16 mouse cellular contexts compared by ENCODE assay signal in genomic region chr3:129201681-129202255, GRCm38 (mm10). TPM values are rescaled to one million over a fixed set of nuclear protein-coding genes. Genes with fewer than 3 reads are reported as not detected.
A peak's percentile ranks its signal among the peaks of the same experiment; 100 is the strongest.
DNase-seq lines count a peak whose midpoint lies in the region; ATAC-seq and TF ChIP-seq lines count a peak whose summit lies in the region.
"Had no signal": no experiment of that assay in that cellular context is flagged by ENCODE, and none has a peak within 500 bp of the region (broad histone marks: within the 10 kb centered on the region; RNA-seq: fewer than 3 reads in every experiment).

No protein-coding gene starts in this region.

- WGBS in forebrain, postnatal 0 days, result 3% methylated on average over 11 of the region's 11 CpGs
- 3% methylated on average over 11 of the region's 11 CpGs for WGBS in forebrain, embryonic 12.5 days
- 4% methylated on average over 11 of the region's 11 CpGs for WGBS in embryonic facial prominence, embryonic 12.5 days
- WGBS in limb, embryonic 14.5 days, result 6% methylated on average over 11 of the region's 11 CpGs

- peaks cover 91% of the 10 kb centered on the region for H3K27me3 ChIP-seq in forebrain, postnatal 0 days (ENCODE audit: insufficient read depth, low read length)
- peaks cover 90% of the 10 kb centered on the region for H3K27me3 ChIP-seq in forebrain, embryonic 12.5 days
- H3K27me3 ChIP-seq in C2C12 (ENCODE audit: control insufficient read depth, insufficient read depth, insufficient read length), result no peaks in the 10 kb centered on the region
- H3K27me3 ChIP-seq in embryonic facial prominence, embryonic 12.5 days, result peaks cover 69% of the 10 kb centered on the region
- H3K27me3 ChIP-seq in limb, embryonic 14.5 days (ENCODE audit: control insufficient read depth, insufficient read depth, low read length), result peaks cover 94% of the 10 kb centered on the region

- H3K4me3 ChIP-seq in forebrain, postnatal 0 days (ENCODE audit: low read depth, low read length), result no peak overlapping the region
- no peak overlapping the region for H3K4me3 ChIP-seq in forebrain, embryonic 12.5 days (replicated peaks)
- peak overlapping the region; percentile 47 for H3K4me3 ChIP-seq in C2C12 (ENCODE audit: insufficient read depth, poor library complexity, severe bottlenecking)
- peak overlapping the region; percentile 21 for H3K4me3 ChIP-seq in embryonic facial prominence, embryonic 12.5 days
- peak overlapping the region; percentile 11 for H3K4me3 ChIP-seq in limb, embryonic 14.5 days (replicated peaks; ENCODE audit: low read length)

- no peak overlapping the region for H3K9ac ChIP-seq in forebrain, postnatal 0 days
- H3K9ac ChIP-seq in forebrain, embryonic 12.5 days, result no peak overlapping the region
- no peak overlapping the region for H3K9ac ChIP-seq in embryonic facial prominence, embryonic 12.5 days
- no peak overlapping the region for H3K9ac ChIP-seq in limb, embryonic 14.5 days (ENCODE audit: low read depth, low read length, severe bottlenecking)

- no peak overlapping the region for H3K27ac ChIP-seq in forebrain, postnatal 0 days (ENCODE audit: low read depth, low read length)
- no peak overlapping the region for H3K27ac ChIP-seq in forebrain, embryonic 12.5 days
- H3K27ac ChIP-seq in embryonic facial prominence, embryonic 12.5 days, result no peak overlapping the region
- H3K27ac ChIP-seq in limb, embryonic 14.5 days (replicated peaks; ENCODE audit: low read depth, low read length), result no peak overlapping the region

- peaks cover 11% of the 10 kb centered on the region; the same call in 1 of the 2 replicates for H3K4me1 ChIP-seq in forebrain, postnatal 0 days (ENCODE audit: insufficient read depth)
- H3K4me1 ChIP-seq in forebrain, embryonic 12.5 days, result peaks cover 37% of the 10 kb centered on the region
- peaks cover 12% of the 10 kb centered on the region; the same call in 1 of the 2 replicates for H3K4me1 ChIP-seq in embryonic facial prominence, embryonic 12.5 days
- H3K4me1 ChIP-seq in limb, embryonic 14.5 days (ENCODE audit: control insufficient read depth, insufficient read depth, low read length), result peaks cover 11% of the 10 kb centered on the region; the same call in 1 of the 2 replicates

- H3K79me2 ChIP-seq in C2C12 (ENCODE audit: control insufficient read depth, insufficient read depth), result peaks cover 53% of the 10 kb centered on the region

- H3K36me3 ChIP-seq in forebrain, postnatal 0 days (ENCODE audit: insufficient read depth), result no peaks in the 10 kb centered on the region
- H3K36me3 ChIP-seq in forebrain, embryonic 12.5 days (replicated peaks), result no peaks in the 10 kb centered on the region
- no peaks in the 10 kb centered on the region for H3K36me3 ChIP-seq in C2C12 (ENCODE audit: control insufficient read depth, insufficient read depth)
- H3K36me3 ChIP-seq in embryonic facial prominence, embryonic 12.5 days, result no peaks in the 10 kb centered on the region
- H3K36me3 ChIP-seq in limb, embryonic 14.5 days (ENCODE audit: control insufficient read depth, insufficient read depth, low read length), result no peaks in the 10 kb centered on the region
- H3K36me3 ChIP-seq: G1E had no signal

- peak overlapping the region; percentile 28 for H3ac ChIP-seq in C2C12 (ENCODE audit: control insufficient read depth, insufficient read length, low read depth)

- H3K9me3 ChIP-seq in forebrain, postnatal 0 days (ENCODE audit: low read length), result no peaks in the 10 kb centered on the region
- H3K9me3 ChIP-seq in forebrain, embryonic 12.5 days, result no peaks in the 10 kb centered on the region
- H3K9me3 ChIP-seq in embryonic facial prominence, embryonic 12.5 days, result no peaks in the 10 kb centered on the region
- H3K9me3 ChIP-seq in limb, embryonic 14.5 days (ENCODE audit: control insufficient read depth, low read length), result no peaks in the 10 kb centered on the region

- no peak for TF ChIP-seq POLR2A in limb, embryonic 14.5 days (IDR thresholded peaks at IDR 0.05; ENCODE audit: borderline replicate concordance, extremely low read depth, insufficient read depth, insufficient read length)

- ATAC-seq in forebrain, postnatal 0 days, result no peak
- ATAC-seq in forebrain, embryonic 12.5 days (ENCODE audit: low FRiP score), result no peak
- ATAC-seq in embryonic facial prominence, embryonic 12.5 days (ENCODE audit: insufficient number of reproducible peaks, insufficient read depth, low FRiP score, low TSS enrichment), result no peak
- ATAC-seq in limb, embryonic 14.5 days (ENCODE audit: low FRiP score, low read depth), result no peak
- ATAC-seq: activated CD4-positive, CD25-positive, alpha-beta regulatory T cell, adult 4 months had no signal

- TF ChIP-seq CTCF in forebrain, postnatal 0 days (IDR thresholded peaks at IDR 0.05; ENCODE audit: low read depth), result no peak
- TF ChIP-seq CTCF in C2C12 (IDR thresholded peaks at IDR 0.05; ENCODE audit: control insufficient read depth, insufficient read depth, insufficient read length), result no peak

- no peak overlapping the region for H3K4me2 ChIP-seq in forebrain, postnatal 0 days (ENCODE audit: low read depth)
- no peak overlapping the region for H3K4me2 ChIP-seq in forebrain, embryonic 12.5 days
- 0 out of 2 replicates have a peak overlapping the region, but pooled peaks have one; percentile 2 for H3K4me2 ChIP-seq in embryonic facial prominence, embryonic 12.5 days (replicated peaks)
- no peak overlapping the region for H3K4me2 ChIP-seq in limb, embryonic 14.5 days (replicated peaks; ENCODE audit: low read depth, low read length, severe bottlenecking)

- peak; percentile 39 for DNase-seq in forebrain, postnatal 0 days
- no peak for DNase-seq in limb, embryonic 14.5 days (ENCODE audit: low spot score)
- DNase-seq in left cerebral cortex, adult 8-10 months (ENCODE audit: low spot score in 2 of 2), result no peak
- no peak for DNase-seq in lung, postnatal 14 days
- DNase-seq in heart, postnatal 4 days, result no peak
- DNase-seq: cerebellum, adult 9-11 months; gastrocnemius, postnatal 14 days; layer of hippocampus, adult 9-11 months; liver; thymus, postnatal 36 days had no signal

- peaks cover 11% of the 10 kb centered on the region for H3K79me3 ChIP-seq in C2C12 (ENCODE audit: low read depth)

TF ChIP-seq in C2C12, 6 proteins besides CTCF, POLR2A, EP300 and RAD21:
- TF ChIP-seq MYOG (IDR thresholded peaks at IDR 0.05; ENCODE audit: control insufficient read depth, extremely low read depth, insufficient read length) (no peak), FOSL1 (IDR thresholded peaks at IDR 0.05; ENCODE audit: insufficient read depth, low read length, poor library complexity, severe bottlenecking) (no peak), MYOD1 (IDR thresholded peaks at IDR 0.05; ENCODE audit: control insufficient read depth, insufficient read length, low read depth) (no peak), CEBPB (IDR thresholded peaks at IDR 0.05; ENCODE audit: low read depth) (no peak), USF1 (IDR thresholded peaks at IDR 0.05; ENCODE audit: low read depth) (no peak)

RNA-seq across cellular contexts. Expression of gene Pitx2, which starts 2.1 kb away (rescaled TPM):
- total RNA-seq in forebrain, postnatal 0 days (2014; rRNA removed), result 2.1 and 10.5 TPM in 2 replicates
- 2.5 and 7.2 TPM in 2 replicates for polyA plus RNA-seq in forebrain, postnatal 0 days (2015; fragmentation: Nextera tagmentation; extraction: Ambion mirVana)
- 15.9 and 28.3 TPM in 2 replicates for polyA plus RNA-seq in forebrain, embryonic 12.5 days (2016; fragmentation: Nextera tagmentation; extraction: Ambion mirVana)
- polyA plus RNA-seq in C2C12 (2012; fragmentation: generic; extraction: Trizol), result 31.8 TPM
- 54.6 and 55.2 TPM in 2 replicates for polyA plus RNA-seq in embryonic facial prominence, embryonic 12.5 days (2016; fragmentation: Nextera tagmentation; extraction: Ambion mirVana)
- 13.3 and 16.0 TPM in 2 replicates for polyA plus RNA-seq in limb, embryonic 14.5 days (2012; rRNA removed)
- polyA plus RNA-seq in limb, embryonic 14.5 days (2014; fragmentation: Nextera tagmentation; extraction: Ambion mirVana), result 11.9 and 12.2 TPM in 2 replicates
- not detected for total RNA-seq in left cerebral cortex, adult 8-10 months (2022)
- total RNA-seq in heart, postnatal 4 days (2021), result 10 to 100 TPM in 1 of 2 experiments, 1 to 10 TPM in 1; 9.4 to 12.8 TPM
- polyA plus RNA-seq: activated CD4-positive, CD25-positive, alpha-beta regulatory T cell, adult 4 months; G1E; spleen, adult 2 months had no signal

Comparison
In these comparisons a context has a peak if more than half of its experiments do, and no peak if none do; other contexts are left out.
1. H3K4me3 ChIP-seq: peak in C2C12 (single experiment), embryonic facial prominence, embryonic 12.5 days (single experiment) and limb, embryonic 14.5 days (single experiment); none in forebrain, postnatal 0 days (single experiment) and forebrain, embryonic 12.5 days (single experiment).